Mouse (Mus musculus): ENCODE results near the gene Meioc.

Meioc gene

DNA sequence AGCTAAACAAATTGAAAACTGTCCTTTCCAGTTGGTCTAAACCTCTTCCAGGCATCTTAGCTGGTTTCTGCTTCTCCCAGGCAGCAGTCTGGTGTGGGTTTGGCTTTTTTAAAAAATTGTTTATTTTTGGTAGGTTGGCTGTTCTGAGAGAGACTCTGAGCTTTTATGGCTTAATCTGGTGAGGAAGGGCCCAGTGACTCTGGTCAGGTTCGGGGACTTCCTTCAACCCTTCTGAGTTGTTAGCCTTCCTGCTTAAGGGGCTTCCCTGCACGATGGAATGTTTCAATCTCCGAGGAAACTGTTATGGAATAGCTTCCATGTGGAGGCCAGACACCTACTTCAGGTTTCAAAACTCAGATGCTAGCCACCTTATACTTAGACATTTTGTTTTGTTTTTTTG, at the start of gene Meioc:
Gene Meioc, plus strand, starts transcription at position 301 of the 400 bp plus-strand sequence.
- DNase-seq (ENCODE audit: low read depth, low spot score) = no peak

DNA sequence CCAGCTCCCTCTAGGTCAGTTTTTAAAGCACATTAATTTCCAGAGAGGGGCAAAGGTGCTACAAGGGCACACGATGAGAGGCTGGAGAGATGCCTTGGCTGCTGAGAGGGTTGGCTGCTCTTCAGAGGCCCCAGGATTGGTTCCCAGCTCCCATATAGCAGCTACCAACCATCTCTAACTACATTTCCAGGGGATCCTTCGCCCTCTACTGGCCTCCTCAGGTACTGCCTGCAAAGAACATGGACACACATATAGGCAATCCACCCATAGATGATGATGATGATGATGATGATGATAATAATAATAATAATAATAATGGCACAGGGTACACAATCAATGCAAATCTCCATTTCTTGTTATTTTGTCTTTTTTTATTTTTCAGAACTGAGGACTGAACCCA, 44.1 kb upstream of the Meioc start:
- DNase-seq (ENCODE audit: low read depth, low spot score) = no peak

DNA sequence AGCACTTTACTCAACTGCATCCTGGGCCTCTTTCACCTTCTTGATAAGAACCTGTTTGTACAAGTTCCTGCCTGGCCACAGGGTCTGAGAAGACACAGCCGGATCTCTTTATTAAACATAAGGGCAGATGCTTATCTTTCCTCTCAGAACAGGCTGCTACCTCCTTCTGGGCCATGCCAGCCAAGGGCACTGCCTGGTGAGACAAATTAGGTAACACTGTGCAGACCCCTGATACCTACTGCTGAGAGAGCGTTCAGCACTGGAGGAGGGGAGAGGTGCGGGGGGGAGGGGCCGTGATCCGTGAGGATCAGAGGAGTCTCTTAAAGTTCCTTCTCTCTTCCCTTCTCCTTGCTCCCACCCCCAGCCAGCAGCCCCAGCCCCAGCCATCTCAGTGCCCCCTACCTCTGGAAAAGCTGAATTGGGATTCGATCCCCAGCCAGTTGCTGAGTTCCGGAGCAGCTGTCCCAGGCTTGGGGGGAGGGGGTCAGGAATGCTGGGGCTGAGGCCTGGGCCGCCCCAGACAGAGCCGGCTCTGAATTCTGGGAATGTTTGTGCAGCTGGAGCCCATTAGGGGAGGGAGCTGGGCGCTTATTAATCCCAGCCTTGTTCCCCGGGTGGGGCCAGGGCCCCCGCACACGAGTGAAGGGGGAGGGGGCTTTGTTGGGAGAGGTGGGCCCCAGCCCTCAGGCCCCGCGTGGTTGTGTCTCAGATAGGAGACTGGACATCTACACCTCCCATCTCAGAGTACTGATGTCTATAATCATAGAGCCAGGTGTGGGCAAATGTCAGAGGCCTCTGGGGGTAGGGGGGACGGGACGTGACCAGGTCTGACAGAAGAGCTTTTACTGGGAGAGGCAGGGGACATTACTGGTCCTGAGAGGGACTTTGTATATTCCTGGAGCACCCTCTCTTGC, 39.4 kb upstream of the Meioc start:
- DNase-seq (ENCODE audit: low read depth, low spot score) = peak; percentile 93

DNA sequence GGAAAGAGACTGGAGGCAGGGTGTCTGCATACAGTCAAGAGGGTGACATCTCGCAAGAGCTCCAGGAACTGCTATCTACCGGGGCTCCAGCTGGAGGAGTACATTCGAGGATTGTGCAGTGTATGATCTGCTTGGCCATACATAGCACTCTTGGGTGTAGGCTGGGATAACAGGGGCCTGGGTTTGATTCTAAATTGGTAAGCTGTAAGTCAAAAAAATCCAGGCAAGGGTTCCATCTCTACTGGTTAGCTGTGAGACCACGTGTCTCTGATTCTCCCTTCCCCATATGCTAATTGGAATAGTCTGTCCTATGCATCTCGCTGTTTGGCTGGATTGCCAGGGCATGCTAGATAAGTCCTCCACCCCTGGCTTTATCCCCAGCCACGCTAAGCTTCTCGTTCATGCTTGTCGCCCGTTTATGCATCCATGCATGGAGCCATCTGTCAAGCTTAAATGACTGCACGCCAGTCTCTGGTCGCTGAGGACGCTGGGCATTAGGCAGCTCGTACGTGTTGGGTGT, 38.6 kb upstream of the Meioc start:
- no peak for DNase-seq (ENCODE audit: low read depth, low spot score)

GRCm38 (mm10) chr11:102627171-102627931, 36.2 kb upstream of the Meioc start:
- no peak for DNase-seq (ENCODE audit: low read depth, low spot score)

DNA sequence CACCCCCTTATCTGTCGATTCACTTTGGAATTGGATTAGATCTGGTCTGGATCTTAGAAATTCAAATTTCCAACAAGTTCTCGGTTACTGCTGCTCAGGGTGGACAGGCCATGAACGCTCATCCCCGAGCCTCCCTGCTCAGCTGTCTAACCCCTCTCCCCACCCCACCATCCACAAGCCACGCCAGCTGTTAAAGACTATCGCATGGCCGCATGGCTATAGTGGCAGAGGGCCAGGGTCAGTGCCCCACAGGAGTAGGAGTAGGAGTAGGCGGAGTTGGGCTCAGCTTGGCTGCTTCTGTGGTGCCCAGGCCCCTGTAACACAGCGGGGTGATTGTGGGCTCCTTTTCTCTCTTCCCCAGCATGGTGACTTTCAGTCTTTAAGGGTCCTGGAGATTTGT, 35.0 kb upstream of the Meioc start:
- no peak for DNase-seq (ENCODE audit: low read depth, low spot score)

DNA sequence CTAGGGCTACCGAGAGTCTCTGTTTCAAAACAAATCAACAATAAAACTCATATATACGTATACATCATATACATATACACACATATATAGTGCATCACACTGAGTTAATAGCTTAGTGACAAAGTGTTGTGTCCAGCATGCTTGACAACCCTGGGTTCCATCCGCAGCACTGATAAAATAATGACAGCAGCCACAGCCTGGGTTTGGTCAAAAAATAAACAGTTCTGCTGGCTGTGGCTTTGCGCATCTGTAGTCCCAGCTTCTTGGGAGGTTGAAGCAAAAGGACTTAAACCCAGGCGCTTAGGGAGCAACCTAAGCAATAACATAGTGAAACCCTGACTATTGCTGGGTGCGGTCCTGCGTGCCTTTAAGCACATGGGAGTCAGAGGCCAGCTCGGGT, 34.1 kb upstream of the Meioc start:
- DNase-seq (ENCODE audit: low read depth, low spot score) = no peak

DNA sequence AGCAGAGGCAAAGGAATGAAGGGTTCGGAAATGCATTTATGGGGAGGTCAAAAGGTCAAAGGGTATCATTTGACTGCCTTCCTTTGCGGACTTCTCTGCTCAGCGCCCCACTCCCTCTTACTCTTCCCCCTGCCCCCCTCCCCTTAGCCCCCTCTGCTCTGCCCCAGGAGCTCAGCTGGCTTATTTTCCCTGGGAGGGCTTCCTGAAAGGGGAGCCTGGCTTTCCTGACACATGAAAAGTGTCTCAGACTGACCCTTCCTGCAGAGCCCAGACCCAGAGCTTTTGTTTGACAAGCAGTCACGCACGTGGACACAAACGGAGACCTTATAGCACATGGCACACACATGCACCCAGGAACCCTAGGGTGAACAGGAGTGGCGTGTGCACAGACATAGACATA, 32.8 kb upstream of the Meioc start:
- DNase-seq (ENCODE audit: low read depth, low spot score) = no peak

DNA sequence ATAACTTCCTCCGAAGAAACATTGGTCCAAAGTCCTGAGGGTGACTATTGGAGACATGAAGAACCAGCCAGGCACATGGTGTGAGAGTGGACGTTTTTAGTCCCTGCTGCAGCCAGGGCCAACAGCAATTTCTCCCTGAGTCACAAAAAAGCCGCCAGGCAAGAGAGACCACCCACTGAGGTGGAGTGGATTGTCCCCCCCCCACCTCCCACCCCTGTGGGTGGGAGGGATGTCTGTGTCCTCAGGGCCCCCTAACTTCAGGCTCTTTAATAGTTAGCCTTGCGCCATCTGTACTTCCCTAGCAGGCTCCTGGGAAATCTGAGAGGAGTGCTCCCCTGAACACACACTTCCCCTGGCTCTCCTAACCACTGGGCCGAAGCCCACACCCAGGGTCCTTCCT, 32.3 kb upstream of the Meioc start:
- DNase-seq (ENCODE audit: low read depth, low spot score) = no peak

- DNase-seq (ENCODE audit: low read depth, low spot score) = no peak
These were observed 30.8 kb upstream of the Meioc start for GRCm38 (mm10) chr11:102632725-102633124.

GRCm38 (mm10) chr11:102633379-102633778, 30.1 kb upstream of the Meioc start:
- DNase-seq (ENCODE audit: low read depth, low spot score) = no peak

DNA sequence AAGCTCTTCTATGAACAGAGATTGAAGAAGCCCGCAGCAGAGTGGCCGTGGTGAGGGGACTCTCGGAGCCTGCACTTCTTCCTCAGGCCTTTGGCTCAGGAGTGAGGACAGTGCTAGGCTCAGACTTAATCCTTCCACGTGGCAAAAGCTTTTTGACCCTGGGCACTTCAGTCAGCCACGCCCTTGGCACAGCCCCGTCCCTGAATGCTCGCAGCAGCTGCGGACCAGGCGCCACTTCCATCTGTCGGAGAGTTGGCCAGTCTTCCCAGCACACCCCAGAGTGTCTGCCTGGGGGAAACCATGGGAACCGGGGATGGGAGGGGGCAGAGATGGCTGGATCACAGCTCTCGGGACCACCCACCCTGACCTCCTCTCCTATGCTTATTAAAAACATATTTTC, 26.6 kb upstream of the Meioc start:
- DNase-seq (ENCODE audit: low read depth, low spot score) = peak; percentile 55

DNA sequence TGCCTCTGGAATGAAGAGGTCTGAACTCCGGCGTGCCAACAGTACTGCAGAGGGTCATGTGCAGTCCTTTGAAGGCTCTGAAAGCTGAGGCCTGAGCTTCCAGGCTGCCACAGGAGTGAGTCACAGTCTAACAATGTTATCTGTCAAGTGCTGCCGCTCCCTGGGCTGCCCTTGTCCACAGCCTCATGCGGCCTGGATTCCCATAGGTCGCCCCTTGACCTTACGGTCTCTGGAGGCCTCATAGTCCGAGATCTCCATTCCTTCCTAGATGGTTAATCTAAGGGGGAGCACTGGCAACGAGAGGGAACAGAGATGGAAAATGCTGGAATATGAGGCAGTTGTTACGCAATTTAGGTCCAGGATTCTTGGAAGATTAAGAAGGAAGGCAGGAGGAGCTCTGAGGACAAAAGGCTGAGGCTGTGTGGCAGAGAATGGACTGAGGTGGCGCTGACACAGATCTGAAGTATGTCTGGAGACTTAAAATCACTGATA, 19.6 kb upstream of the Meioc start:
- DNase-seq (ENCODE audit: low read depth, low spot score) = no peak

GRCm38 (mm10) chr11:102646226-102646625, 17.3 kb upstream of the Meioc start:
- no peak for DNase-seq (ENCODE audit: low read depth, low spot score)

DNA sequence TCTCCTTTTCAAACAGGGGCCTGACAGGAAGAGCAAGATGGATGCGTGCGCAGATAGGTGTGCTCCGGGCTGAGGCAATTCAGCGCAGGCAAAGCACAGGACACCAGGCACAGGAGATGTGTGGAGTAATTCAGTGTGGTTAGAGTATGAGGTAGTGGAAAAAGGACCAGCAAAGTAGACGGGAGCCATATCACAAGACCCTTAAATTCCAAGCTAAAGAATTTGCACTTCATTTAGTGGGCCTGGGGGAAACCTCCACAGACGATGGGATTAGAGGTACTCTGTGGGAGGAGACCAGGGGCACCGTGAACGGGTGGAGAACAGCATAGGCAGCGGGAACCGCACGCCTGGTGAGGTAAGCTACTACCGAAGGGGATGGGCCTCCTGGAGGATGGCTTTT, 15.6 kb upstream of the Meioc start:
- DNase-seq (ENCODE audit: low read depth, low spot score) = no peak

GRCm38 (mm10) chr11:102651381-102651780, 12.1 kb upstream of the Meioc start:
- DNase-seq (ENCODE audit: low read depth, low spot score) = peak; percentile 80

- DNase-seq (ENCODE audit: low read depth, low spot score) = no peak
These were observed 10.7 kb upstream of the Meioc start for GRCm38 (mm10) chr11:102652844-102653243.

- DNase-seq (ENCODE audit: low read depth, low spot score) = no peak
These were observed 7.6 kb upstream of the Meioc start for GRCm38 (mm10) chr11:102655888-102656287.

GRCm38 (mm10) chr11:102656326-102656926, 7.1 kb upstream of the Meioc start:
- DNase-seq (ENCODE audit: low read depth, low spot score) = no peak

DNA sequence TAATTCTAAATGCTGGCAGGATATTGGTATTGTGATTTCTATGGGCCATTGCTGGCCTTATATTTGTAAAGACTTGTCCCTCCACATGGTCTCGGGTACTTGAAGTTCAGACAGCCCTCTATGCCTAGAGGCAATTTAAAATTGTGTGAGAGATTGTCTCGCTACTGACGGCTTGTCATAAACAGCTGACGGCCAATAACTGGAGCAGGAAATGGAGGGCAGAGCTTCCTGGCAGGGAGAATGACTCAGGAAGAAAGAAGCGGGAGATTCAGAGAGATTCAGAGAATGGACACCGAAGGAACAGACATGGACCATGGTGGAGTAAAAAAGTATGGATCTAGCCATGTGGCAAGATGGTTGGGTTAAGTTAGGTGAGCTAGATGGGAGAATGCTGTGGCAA, 6.6 kb upstream of the Meioc start:
- no peak for DNase-seq (ENCODE audit: low read depth, low spot score)

DNA sequence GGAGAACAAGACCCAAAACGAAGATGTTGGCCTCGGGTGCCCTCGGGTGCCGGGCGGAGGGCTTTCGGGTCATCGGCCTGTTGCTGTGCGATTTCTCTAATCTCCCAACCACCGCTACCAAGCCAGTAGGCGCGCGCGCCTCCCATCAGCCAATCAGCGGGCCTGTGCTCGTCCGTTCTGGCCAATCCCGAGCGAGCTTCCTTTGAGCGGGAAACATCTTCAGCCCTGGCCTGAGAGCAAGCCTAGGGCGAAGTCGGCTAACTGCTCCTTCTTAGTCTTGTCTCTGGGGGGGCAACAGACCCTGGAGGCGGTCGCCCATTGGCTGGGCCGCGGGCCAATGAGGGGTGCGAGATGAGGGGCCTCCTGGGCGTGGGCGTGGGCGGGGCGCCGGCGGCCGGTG, 1.6 kb downstream of the Meioc start:
- no peak for DNase-seq (ENCODE audit: low read depth, low spot score)
